ENCODE assay signal across 9 mouse cellular contexts in the genomic region with DNA sequence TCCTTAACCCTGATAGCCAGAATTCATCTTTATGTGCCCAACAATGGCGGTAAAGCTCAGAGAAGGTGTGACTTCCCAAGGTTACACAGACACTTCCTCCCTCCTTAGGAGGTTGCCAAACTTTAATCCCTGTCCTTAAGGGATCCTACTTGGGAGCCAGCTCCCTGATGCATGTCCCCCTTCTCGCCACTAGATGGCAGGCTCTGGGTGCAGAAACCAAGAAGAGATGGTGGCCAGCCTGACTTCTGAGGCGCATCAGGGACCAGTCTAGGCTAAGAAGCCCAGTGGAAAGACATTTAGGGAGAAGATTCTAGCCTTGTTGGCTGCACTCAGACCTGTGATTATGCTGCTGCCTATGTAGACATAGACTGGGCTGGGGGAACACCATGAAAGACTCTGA.
DNase-seq lines count a peak whose midpoint lies in the region; ATAC-seq and TF ChIP-seq lines count a peak whose summit lies in the region.
"Had no signal": no experiment of that assay in that cellular context is flagged by ENCODE, and none has a peak within 500 bp of the region (broad histone marks: within the 10 kb centered on the region; RNA-seq: fewer than 3 reads in every experiment).

No protein-coding gene starts in this region.

- WGBS in liver, adult 2 months: 24% methylated on average over 3 of the region's 3 CpGs
- WGBS in liver, embryonic 11.5 days: 3% methylated on average over 3 of the region's 3 CpGs
- 1% methylated on average over 3 of the region's 3 CpGs for WGBS in forebrain, embryonic 10.5 days
- WGBS in hindbrain, embryonic 12.5 days: 7% methylated on average over 3 of the region's 3 CpGs
- WGBS in neural tube, embryonic 14.5 days: 6% methylated on average over 3 of the region's 3 CpGs

- no peaks in the 10 kb centered on the region for H3K4me1 ChIP-seq in liver, adult 2 months (ENCODE audit: control insufficient read depth, insufficient read depth, low read length)
- H3K4me1 ChIP-seq in liver, embryonic 11.5 days (replicated peaks; ENCODE audit: control insufficient read depth, insufficient read depth, low read length): no peaks in the 10 kb centered on the region
- H3K4me1 ChIP-seq in forebrain, embryonic 10.5 days: no peaks in the 10 kb centered on the region
- H3K4me1 ChIP-seq in hindbrain, embryonic 12.5 days: no peaks in the 10 kb centered on the region
- no peaks in the 10 kb centered on the region for H3K4me1 ChIP-seq in neural tube, embryonic 14.5 days (ENCODE audit: control insufficient read depth, insufficient read depth, low read length)
- H3K4me1 ChIP-seq: embryonic facial prominence, embryonic 15.5 days had no signal

- no peak for ATAC-seq in liver, embryonic 11.5 days (replicated peaks; ENCODE audit: low FRiP score)
- peak; percentile 43; the same call in 1 of the 2 replicates for ATAC-seq in hindbrain, embryonic 12.5 days (ENCODE audit: low FRiP score)
- ATAC-seq in neural tube, embryonic 14.5 days (ENCODE audit: low read depth): peak; percentile 63

- H3K27me3 ChIP-seq in liver, adult 2 months (ENCODE audit: control insufficient read depth, insufficient read depth, low read length): no peaks in the 10 kb centered on the region
- no peaks in the 10 kb centered on the region for H3K27me3 ChIP-seq in liver, embryonic 11.5 days (replicated peaks; ENCODE audit: control insufficient read depth, insufficient read depth, low read length)
- no peaks in the 10 kb centered on the region for H3K27me3 ChIP-seq in forebrain, embryonic 10.5 days (ENCODE audit: poor library complexity, severe bottlenecking)
- H3K27me3 ChIP-seq in hindbrain, embryonic 12.5 days: no peaks in the 10 kb centered on the region
- H3K27me3 ChIP-seq in neural tube, embryonic 14.5 days (ENCODE audit: control insufficient read depth, insufficient read depth, low read length): no peaks in the 10 kb centered on the region
- H3K27me3 ChIP-seq: embryonic facial prominence, embryonic 15.5 days had no signal

- intact Hi-C loops in left cerebral cortex, postnatal 25 days (cut with DNase I): loop anchor here (1.0 kb wide), 1 partner anchor 209 kb away; no protein-coding TSS in a partner anchor

- H3K9ac ChIP-seq in liver, adult 2 months (ENCODE audit: low read depth, low read length): no peak overlapping the region
- no peak overlapping the region for H3K9ac ChIP-seq in liver, embryonic 11.5 days (ENCODE audit: low read depth, low read length)
- no peak overlapping the region for H3K9ac ChIP-seq in hindbrain, embryonic 12.5 days
- no peak overlapping the region for H3K9ac ChIP-seq in neural tube, embryonic 14.5 days (replicated peaks; ENCODE audit: low read depth, low read length)
- H3K9ac ChIP-seq: embryonic facial prominence, embryonic 15.5 days had no signal

- TF ChIP-seq CTCF in liver, adult 2 months (IDR thresholded peaks at IDR 0.05; ENCODE audit: low read depth, low read length): peak; percentile 91

- H3K36me3 ChIP-seq in liver, adult 2 months (ENCODE audit: control insufficient read depth, insufficient read depth, low read length): no peaks in the 10 kb centered on the region
- H3K36me3 ChIP-seq in liver, embryonic 11.5 days (ENCODE audit: control insufficient read depth, insufficient read depth, low read length): no peaks in the 10 kb centered on the region
- H3K36me3 ChIP-seq in forebrain, embryonic 10.5 days (replicated peaks): no peaks in the 10 kb centered on the region
- no peaks in the 10 kb centered on the region for H3K36me3 ChIP-seq in hindbrain, embryonic 12.5 days
- H3K36me3 ChIP-seq in neural tube, embryonic 14.5 days (ENCODE audit: control insufficient read depth, insufficient read depth, low read length): no peaks in the 10 kb centered on the region
- H3K36me3 ChIP-seq: embryonic facial prominence, embryonic 15.5 days had no signal

- 0 out of 2 replicates have a peak, but pooled peaks cover 4% of the 10 kb centered on the region for H3K79me2 ChIP-seq in liver, adult 2 months (ENCODE audit: control insufficient read depth, insufficient read depth, low read length)

- no peak overlapping the region; the same call in 1 of the 2 replicates for H3K4me3 ChIP-seq in liver, adult 2 months (ENCODE audit: insufficient read depth, low read depth, low read length)
- no peak overlapping the region for H3K4me3 ChIP-seq in liver, embryonic 11.5 days (ENCODE audit: low read depth, low read length)
- H3K4me3 ChIP-seq in forebrain, embryonic 10.5 days: no peak overlapping the region
- no peak overlapping the region for H3K4me3 ChIP-seq in hindbrain, embryonic 12.5 days
- no peak overlapping the region for H3K4me3 ChIP-seq in neural tube, embryonic 14.5 days (ENCODE audit: low read depth, low read length)
- H3K4me3 ChIP-seq: embryonic facial prominence, embryonic 15.5 days had no signal

- TF ChIP-seq POLR2A in liver, adult 2 months (IDR thresholded peaks at IDR 0.05; ENCODE audit: extremely low read depth, insufficient read depth, low read length): no peak

- no peak overlapping the region for H3K27ac ChIP-seq in liver, adult 2 months (replicated peaks; ENCODE audit: insufficient read depth, low read depth, low read length)
- no peak overlapping the region for H3K27ac ChIP-seq in liver, embryonic 11.5 days (ENCODE audit: low read depth, low read length)
- no peak overlapping the region for H3K27ac ChIP-seq in forebrain, embryonic 10.5 days
- H3K27ac ChIP-seq in hindbrain, embryonic 12.5 days: no peak overlapping the region
- no peak overlapping the region for H3K27ac ChIP-seq in neural tube, embryonic 14.5 days (ENCODE audit: low read depth, low read length)
- H3K27ac ChIP-seq: embryonic facial prominence, embryonic 15.5 days had no signal

- H3K9me3 ChIP-seq in liver, embryonic 11.5 days (ENCODE audit: control insufficient read depth, low read length): no peaks in the 10 kb centered on the region; the same call in 1 of the 2 replicates
- no peaks in the 10 kb centered on the region; the same call in 1 of the 2 replicates for H3K9me3 ChIP-seq in forebrain, embryonic 10.5 days
- no peaks in the 10 kb centered on the region for H3K9me3 ChIP-seq in hindbrain, embryonic 12.5 days (replicated peaks)
- no peaks in the 10 kb centered on the region for H3K9me3 ChIP-seq in neural tube, embryonic 14.5 days (ENCODE audit: control insufficient read depth, low read length)
- H3K9me3 ChIP-seq: embryonic facial prominence, embryonic 15.5 days had no signal

- H3K4me2 ChIP-seq in liver, embryonic 11.5 days: no peak overlapping the region
- no peak overlapping the region for H3K4me2 ChIP-seq in hindbrain, embryonic 12.5 days (replicated peaks)
- no peak overlapping the region for H3K4me2 ChIP-seq in neural tube, embryonic 14.5 days (ENCODE audit: low read depth, low read length)
- H3K4me2 ChIP-seq: embryonic facial prominence, embryonic 15.5 days had no signal

- peak; percentile 32 for DNase-seq in liver, adult 2 months (ENCODE audit: extremely low read depth, low read depth, low spot score)
- no peak for DNase-seq in liver, embryonic 11.5 days (ENCODE audit: low spot score)
- DNase-seq in c-Kit-negative CD71-positive TER-119-positive erythroid progenitor cells, embryonic 14.5 days (ENCODE audit: low read depth, low spot score): peak; percentile 5
- DNase-seq in forebrain, embryonic 10.5 days (ENCODE audit: extremely low spot score, low spot score): peak; percentile 64
- DNase-seq in left cerebral cortex, postnatal 25 days (ENCODE audit: low spot score in 2 of 2): peak; percentile 76 to 85
- DNase-seq in urinary bladder, adult 2 months (ENCODE audit: low spot score): peak; percentile 39
